Mouse (Mus musculus): ENCODE measurements around the gene Lrriq1. TPM values are rescaled to one million over a fixed set of nuclear protein-coding genes. Genes with fewer than 3 reads are reported as not detected.

Gene Lrriq1
- polyA plus RNA-seq, 1 experiment from 2014 or later = 0.19 TPM

DNA sequence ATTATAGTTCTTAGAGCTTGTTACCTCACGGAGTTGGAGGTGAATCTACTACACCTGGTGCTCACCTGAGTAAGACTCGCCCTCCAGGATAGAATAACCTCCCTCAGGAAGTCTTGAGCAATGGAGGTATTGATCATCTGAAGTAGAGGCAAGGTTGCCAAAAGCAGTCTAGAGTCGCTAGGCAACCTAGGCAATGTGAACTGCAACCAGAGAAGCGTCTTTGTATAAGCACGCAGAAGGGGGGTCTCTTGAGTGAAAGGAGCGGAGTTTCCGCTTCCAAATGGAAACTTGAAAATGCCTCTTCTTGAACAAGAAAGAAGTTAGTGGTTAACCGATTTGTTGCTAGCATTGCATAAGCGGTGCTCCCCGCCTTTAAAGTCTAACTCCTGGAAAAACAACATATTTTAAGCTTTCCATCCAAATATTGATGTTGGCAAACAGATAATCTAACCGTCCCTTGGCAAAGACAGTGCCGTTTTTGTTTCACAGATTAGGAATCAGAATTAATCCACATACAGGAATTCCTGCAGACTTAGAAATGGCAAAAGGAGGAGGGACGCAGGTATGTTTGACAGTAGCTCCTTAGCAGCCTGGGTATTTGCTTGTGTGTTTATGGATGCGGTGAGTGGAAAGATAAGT, 201.0 kb downstream of the Lrriq1 start:
- Histone ChIP-seq H3K9ac (ENCODE audit: low read depth, low read length) (no peak overlapping the region), H3K4me3 (ENCODE audit: low read depth, low read length) (no peak overlapping the region), H3K36me3 (ENCODE audit: control insufficient read depth, insufficient read depth, low read length) (no peaks in the 10 kb centered on the region), H3K4me1 (ENCODE audit: control insufficient read depth, insufficient read depth, low read length) (no peaks in the 10 kb centered on the region), H3K27ac (ENCODE audit: low read depth, low read length) (no peak overlapping the region), H3K9me3 (replicated peaks; ENCODE audit: control insufficient read depth, low read length) (no peaks in the 10 kb centered on the region), H3K4me2 (no peak overlapping the region), H3K27me3 (ENCODE audit: control insufficient read depth, insufficient read depth, low read length) (peaks cover 43% of the 10 kb centered on the region)
- WGBS (ENCODE audit: insufficient replicate concordance) = 2% methylated on average over 14 of the region's 14 CpGs
- no peak for ATAC-seq (replicated peaks; ENCODE audit: insufficient number of reproducible peaks, low FRiP score, low TSS enrichment)

DNA sequence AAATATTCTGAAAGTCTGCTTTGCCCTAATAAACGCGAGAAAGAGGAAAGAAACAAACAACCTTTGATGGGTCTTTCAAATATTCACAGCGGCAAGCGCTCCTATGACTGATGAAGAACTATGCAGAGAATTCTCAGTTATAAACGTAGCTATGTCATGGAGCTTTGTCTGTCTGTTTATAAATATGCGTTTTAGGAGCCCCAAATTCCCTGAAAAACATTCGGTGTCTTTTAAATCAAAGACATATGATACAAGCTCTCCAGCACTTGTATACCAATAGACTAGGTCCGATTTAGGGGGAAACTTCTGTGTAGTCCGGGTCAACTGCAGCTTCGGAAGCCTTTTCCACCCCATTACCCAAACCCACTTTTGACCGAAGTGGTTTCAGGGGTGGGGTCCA, 205.2 kb downstream of the Lrriq1 start:
- no peaks in the 10 kb centered on the region for H3K9me3 ChIP-seq (replicated peaks; ENCODE audit: control insufficient read depth, low read length)
- WGBS (ENCODE audit: insufficient replicate concordance) = 7% methylated on average over 11 of the region's 11 CpGs
- H3K27me3 ChIP-seq (ENCODE audit: control insufficient read depth, insufficient read depth, low read length) = peaks cover 70% of the 10 kb centered on the region
- H3K4me3 ChIP-seq (ENCODE audit: low read depth, low read length) = no peak overlapping the region
- no peak overlapping the region for H3K4me2 ChIP-seq
- ATAC-seq (replicated peaks; ENCODE audit: insufficient number of reproducible peaks, low FRiP score, low TSS enrichment) = no peak
- H3K36me3 ChIP-seq (ENCODE audit: control insufficient read depth, insufficient read depth, low read length) = no peaks in the 10 kb centered on the region
- H3K9ac ChIP-seq (ENCODE audit: low read depth, low read length) = no peak overlapping the region
- H3K4me1 ChIP-seq (ENCODE audit: control insufficient read depth, insufficient read depth, low read length) = 0 out of 2 replicates have a peak, but pooled peaks cover 4% of the 10 kb centered on the region
- H3K27ac ChIP-seq (ENCODE audit: low read depth, low read length) = no peak overlapping the region

DNA sequence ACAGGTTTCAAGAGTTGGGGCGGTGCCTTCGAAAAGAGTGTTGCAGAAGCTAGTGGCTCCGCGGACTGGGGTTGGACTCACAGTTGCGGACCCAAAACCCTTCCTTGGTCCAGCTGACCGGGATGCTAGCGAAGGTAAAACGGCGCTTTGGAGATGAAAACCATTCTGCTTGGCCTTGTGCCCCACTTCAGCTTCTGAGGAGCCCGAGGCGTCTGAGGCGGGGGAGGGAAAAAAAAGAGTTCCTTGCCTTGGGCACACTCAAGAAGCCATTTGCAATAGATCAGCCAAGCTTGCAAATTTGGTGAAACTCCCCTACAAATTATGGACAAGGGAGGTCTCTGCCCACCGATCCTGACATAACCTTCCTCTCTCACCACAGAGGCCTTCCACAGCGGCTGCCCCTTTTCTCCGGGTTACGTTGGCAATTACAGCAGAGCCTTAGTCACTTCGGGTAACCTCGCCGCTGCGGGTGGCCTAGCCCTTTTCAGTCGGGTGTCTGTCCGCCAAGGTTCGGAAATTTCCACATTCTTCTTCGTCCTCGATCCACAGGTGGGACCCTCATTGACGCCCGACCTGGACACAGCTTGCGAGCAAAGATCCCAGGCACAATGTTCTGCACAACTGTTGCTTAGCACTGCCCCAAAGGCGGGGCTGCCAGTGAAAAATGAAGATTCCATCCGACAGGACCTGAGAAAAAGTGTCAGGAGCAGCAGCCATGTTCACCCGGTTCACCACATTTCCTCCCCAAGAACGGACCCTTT, 206.2 kb downstream of the Lrriq1 start, which contains the start of gene Alx1:
TSS of gene Alx1 (minus strand) at position 486 of the 761 bp plus-strand sequence.
- no peaks in the 10 kb centered on the region for H3K9me3 ChIP-seq (replicated peaks; ENCODE audit: control insufficient read depth, low read length)
- peak within 1 kb of the TSS; percentile 51 for H3K4me3 ChIP-seq (ENCODE audit: low read depth, low read length)
- no peak within 1 kb of the TSS for H3K9ac ChIP-seq (ENCODE audit: low read depth, low read length)
- no peaks in the 10 kb centered on the region for H3K36me3 ChIP-seq (ENCODE audit: control insufficient read depth, insufficient read depth, low read length)
- 0 out of 2 replicates have a peak, but pooled peaks cover 4% of the 10 kb centered on the region for H3K4me1 ChIP-seq (ENCODE audit: control insufficient read depth, insufficient read depth, low read length)
- no peak for ATAC-seq (replicated peaks; ENCODE audit: insufficient number of reproducible peaks, low FRiP score, low TSS enrichment)
- H3K27ac ChIP-seq (ENCODE audit: low read depth, low read length) = no peak within 1 kb of the TSS
- peak within 1 kb of the TSS; percentile 75 for H3K4me2 ChIP-seq
- WGBS (ENCODE audit: insufficient replicate concordance) = 2% methylated on average over 32 of the region's 32 CpGs
- H3K27me3 ChIP-seq (ENCODE audit: control insufficient read depth, insufficient read depth, low read length) = peaks cover 67% of the 10 kb centered on the region

DNA sequence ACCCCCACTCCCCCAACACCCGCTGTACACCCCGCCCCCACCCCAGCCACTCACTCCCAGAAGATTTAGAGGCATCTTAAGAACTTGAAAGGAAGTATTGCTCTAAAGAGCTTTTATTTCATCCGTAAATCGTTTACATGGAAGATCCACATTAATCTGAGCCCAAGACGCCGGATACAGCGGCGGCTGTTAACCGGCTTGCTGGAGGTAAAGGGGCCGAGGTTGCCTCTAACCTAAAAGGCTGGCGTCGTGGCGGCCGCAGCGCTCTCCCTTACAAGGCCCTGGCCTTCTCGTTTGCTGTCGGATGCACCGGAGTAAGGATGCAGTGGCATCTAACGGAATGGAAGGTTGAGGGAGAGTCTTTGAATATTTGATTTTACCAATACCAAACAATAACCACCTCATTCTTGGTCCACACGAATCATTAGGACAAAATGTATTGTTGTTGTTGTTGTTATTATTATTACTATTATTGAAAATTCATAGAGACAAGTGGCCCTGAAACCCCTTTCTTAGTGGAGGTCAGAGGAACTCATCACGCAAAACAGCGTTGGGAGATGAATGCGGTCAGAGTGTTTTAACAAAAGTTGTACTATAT, 206.9 kb downstream of the Lrriq1 start:
- H3K9ac ChIP-seq (ENCODE audit: low read depth, low read length) = no peak overlapping the region
- H3K4me3 ChIP-seq (ENCODE audit: low read depth, low read length) = peak overlapping the region; percentile 51
- peaks cover 60% of the 10 kb centered on the region for H3K27me3 ChIP-seq (ENCODE audit: control insufficient read depth, insufficient read depth, low read length)
- WGBS (ENCODE audit: insufficient replicate concordance) = 2% methylated on average over 22 of the region's 23 CpGs
- peak overlapping the region; percentile 75 for H3K4me2 ChIP-seq
- 0 out of 2 replicates have a peak, but pooled peaks cover 4% of the 10 kb centered on the region for H3K4me1 ChIP-seq (ENCODE audit: control insufficient read depth, insufficient read depth, low read length)
- no peak for ATAC-seq (replicated peaks; ENCODE audit: insufficient number of reproducible peaks, low FRiP score, low TSS enrichment)
- no peaks in the 10 kb centered on the region for H3K36me3 ChIP-seq (ENCODE audit: control insufficient read depth, insufficient read depth, low read length)
- no peak overlapping the region for H3K27ac ChIP-seq (ENCODE audit: low read depth, low read length)
- no peaks in the 10 kb centered on the region for H3K9me3 ChIP-seq (replicated peaks; ENCODE audit: control insufficient read depth, low read length)

DNA sequence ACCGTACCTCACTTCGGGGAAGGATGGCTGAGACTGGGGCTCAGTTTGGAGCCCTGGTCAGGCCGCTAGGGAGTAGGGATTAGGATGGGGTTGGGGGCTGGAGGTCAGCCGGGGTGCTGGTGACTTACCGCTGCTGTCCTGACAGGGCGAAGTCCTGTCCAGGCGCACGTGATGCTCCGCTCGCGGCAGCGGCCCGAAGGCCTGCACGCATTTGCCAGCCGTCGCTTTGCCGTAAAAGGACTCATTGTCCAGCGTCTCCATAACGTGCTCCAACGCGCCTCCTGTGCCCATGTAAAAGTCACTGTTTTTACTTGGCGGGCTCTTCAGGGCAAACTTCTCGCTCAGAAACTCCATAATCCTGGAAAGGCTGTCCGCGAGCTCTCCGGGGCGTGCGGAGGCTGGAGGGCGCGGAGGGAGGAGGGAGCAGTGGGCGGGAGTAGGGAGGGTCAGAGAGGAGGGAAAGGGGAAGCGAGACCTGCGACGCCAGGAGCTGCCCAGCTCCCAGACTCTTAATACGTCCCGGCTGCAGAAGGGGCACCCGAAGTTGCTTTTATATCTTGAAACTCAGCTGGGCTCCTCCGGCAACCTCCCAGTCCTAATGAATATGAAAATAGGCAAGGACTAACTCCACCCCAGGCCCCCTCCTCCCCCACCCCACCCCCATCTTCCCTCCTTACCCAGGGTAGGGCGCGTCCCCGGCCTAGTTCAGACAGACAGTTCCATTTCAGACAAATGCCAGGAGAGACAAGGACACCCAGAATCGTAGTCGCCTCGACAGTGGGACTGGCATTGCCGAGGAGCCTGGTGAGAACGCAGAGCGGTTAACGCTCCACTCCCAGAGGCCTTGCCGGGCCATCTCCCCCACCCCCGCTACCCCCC, 207.6 kb downstream of the Lrriq1 start:
- Histone ChIP-seq H3K4me2 (peak overlapping the region; percentile 75), H3K36me3 (ENCODE audit: control insufficient read depth, insufficient read depth, low read length) (no peaks in the 10 kb centered on the region), H3K4me1 (ENCODE audit: control insufficient read depth, insufficient read depth, low read length) (0 out of 2 replicates have a peak, but pooled peaks cover 4% of the 10 kb centered on the region), H3K9me3 (replicated peaks; ENCODE audit: control insufficient read depth, low read length) (no peaks in the 10 kb centered on the region), H3K27ac (ENCODE audit: low read depth, low read length) (no peak overlapping the region), H3K27me3 (ENCODE audit: control insufficient read depth, insufficient read depth, low read length) (peaks cover 59% of the 10 kb centered on the region), H3K9ac (ENCODE audit: low read depth, low read length) (no peak overlapping the region; the same call in 1 of the 2 replicates), H3K4me3 (ENCODE audit: low read depth, low read length) (peak overlapping the region; percentile 51)
- peak; percentile 74 for ATAC-seq (replicated peaks; ENCODE audit: insufficient number of reproducible peaks, low FRiP score, low TSS enrichment)
- WGBS (ENCODE audit: insufficient replicate concordance) = under 1% methylated on average over 49 of the region's 50 CpGs

DNA sequence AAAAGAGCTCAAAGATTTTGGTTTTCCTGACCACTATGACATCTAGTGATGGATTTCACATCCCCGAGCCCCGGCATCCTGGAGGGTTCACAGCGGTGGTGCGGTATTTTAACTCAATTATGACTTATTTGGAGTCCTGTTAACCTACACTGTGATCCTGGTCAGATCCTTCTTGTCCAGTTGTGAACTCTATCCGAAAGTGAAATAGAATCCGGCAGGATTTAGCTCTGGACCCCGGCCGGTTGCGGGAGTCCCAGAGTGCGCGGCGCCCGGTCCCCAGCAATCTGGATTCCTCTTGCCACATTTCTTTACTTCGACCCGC, 208.2 kb downstream of the Lrriq1 start:
- Histone ChIP-seq H3K4me1 (ENCODE audit: control insufficient read depth, insufficient read depth, low read length) (0 out of 2 replicates have a peak, but pooled peaks cover 4% of the 10 kb centered on the region), H3K9ac (ENCODE audit: low read depth, low read length) (no peak overlapping the region; the same call in 1 of the 2 replicates), H3K36me3 (ENCODE audit: control insufficient read depth, insufficient read depth, low read length) (no peaks in the 10 kb centered on the region), H3K9me3 (replicated peaks; ENCODE audit: control insufficient read depth, low read length) (no peaks in the 10 kb centered on the region), H3K27ac (ENCODE audit: low read depth, low read length) (no peak overlapping the region), H3K27me3 (ENCODE audit: control insufficient read depth, insufficient read depth, low read length) (peaks cover 54% of the 10 kb centered on the region), H3K4me2 (peak overlapping the region; percentile 75), H3K4me3 (ENCODE audit: low read depth, low read length) (peak overlapping the region; percentile 51)
- 0% methylated on average over 15 of the region's 15 CpGs for WGBS (ENCODE audit: insufficient replicate concordance)
- no peak for ATAC-seq (replicated peaks; ENCODE audit: insufficient number of reproducible peaks, low FRiP score, low TSS enrichment)

DNA sequence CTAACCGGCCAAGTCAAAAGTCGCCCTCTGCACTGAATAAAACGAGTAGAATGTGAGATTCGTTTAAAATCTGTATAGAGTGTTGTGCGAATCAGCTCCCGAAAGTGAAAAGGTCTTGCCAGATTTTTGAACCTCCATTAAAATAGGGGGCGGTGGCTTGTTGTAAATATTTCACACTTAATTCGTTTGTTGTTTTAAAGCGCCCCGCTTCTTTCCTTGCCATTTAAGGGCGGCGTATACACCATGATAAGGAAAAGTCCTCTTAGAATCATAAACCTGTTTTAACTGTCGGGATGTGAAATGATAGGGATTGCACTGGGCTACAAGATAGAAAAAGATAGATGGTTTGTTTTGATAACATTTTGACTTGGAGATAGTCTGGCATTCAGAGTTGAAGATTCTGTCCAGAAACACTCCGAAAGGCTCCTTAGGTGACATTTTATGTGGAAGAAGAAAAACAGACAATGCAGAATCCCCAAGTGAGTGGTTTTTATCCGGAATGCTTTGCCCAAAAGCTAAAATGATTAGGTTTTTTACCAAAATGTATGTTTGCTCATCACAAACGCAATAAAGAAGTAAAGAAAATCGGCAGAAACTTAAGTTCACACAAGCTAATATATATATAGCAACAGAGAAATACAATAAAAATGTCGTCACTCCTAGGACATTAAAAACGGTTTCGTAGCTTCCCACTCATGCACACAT, 208.7 kb downstream of the Lrriq1 start:
- peak overlapping the region; percentile 51 for H3K4me3 ChIP-seq (ENCODE audit: low read depth, low read length)
- no peak overlapping the region for H3K9ac ChIP-seq (ENCODE audit: low read depth, low read length)
- H3K4me1 ChIP-seq (ENCODE audit: control insufficient read depth, insufficient read depth, low read length) = 0 out of 2 replicates have a peak, but pooled peaks cover 4% of the 10 kb centered on the region
- peaks cover 52% of the 10 kb centered on the region for H3K27me3 ChIP-seq (ENCODE audit: control insufficient read depth, insufficient read depth, low read length)
- ATAC-seq (replicated peaks; ENCODE audit: insufficient number of reproducible peaks, low FRiP score, low TSS enrichment) = no peak
- H3K4me2 ChIP-seq = peak overlapping the region; percentile 75
- H3K27ac ChIP-seq (ENCODE audit: low read depth, low read length) = no peak overlapping the region
- no peaks in the 10 kb centered on the region for H3K9me3 ChIP-seq (replicated peaks; ENCODE audit: control insufficient read depth, low read length)
- under 1% methylated on average over 20 of the region's 20 CpGs for WGBS (ENCODE audit: insufficient replicate concordance)
- no peaks in the 10 kb centered on the region for H3K36me3 ChIP-seq (ENCODE audit: control insufficient read depth, insufficient read depth, low read length)
